Mouse (Mus musculus): ENCODE results near the gene Schip1.

DNA sequence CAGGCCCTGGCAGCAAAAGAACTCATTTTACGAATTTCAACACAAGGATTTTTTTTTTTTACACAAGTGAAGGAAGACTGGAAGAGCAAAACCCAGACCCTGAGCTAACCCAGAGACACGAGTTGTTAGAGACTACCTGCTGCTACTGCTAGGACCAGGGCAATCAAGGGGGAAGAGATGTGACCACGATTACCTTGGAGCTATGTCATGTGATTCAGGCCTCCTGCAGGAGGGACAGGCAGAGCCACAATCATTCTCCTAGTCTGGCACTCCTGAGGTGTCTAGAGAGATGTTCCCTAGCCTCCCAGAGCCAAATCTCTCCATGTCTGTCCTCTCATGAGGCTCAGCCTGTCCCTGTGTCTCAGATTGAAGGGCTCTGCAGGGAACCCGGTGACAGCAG is 461.8 kb downstream of the Schip1 start:
- TF ChIP-seq TAL1 (IDR thresholded peaks at IDR 0.05; ENCODE audit: low read length), result no peak
- no peak for TF ChIP-seq GATA1 (IDR thresholded peaks at IDR 0.05; ENCODE audit: low read length)
